Mouse (Mus musculus) heart, postnatal 10 days (tissue): ENCODE results near the gene Casc3. TPM values are rescaled to one million over a fixed set of nuclear protein-coding genes. Genes with fewer than 3 reads are reported as not detected.

Source experiments
- DNase-seq, 2 experiments: peaks; one replicate each; pipeline ENCODE4 v3.0.0; 2021
- intact Hi-C: fragments of 180-260 bp; cut with DNase I; formaldehyde crosslinking; loops from one replicate; pipeline ENCODE4 v1.15.1; 2025
- total RNA-seq, 2 experiments: library from RNA; stranded (reverse); gene quantifications; 2 replicates each; pipeline ENCODE4 v1.2.3; 2021

Casc3 gene
- total RNA-seq, 2 experiments from 2014 or later = 29.0 to 29.7 TPM

DNA sequence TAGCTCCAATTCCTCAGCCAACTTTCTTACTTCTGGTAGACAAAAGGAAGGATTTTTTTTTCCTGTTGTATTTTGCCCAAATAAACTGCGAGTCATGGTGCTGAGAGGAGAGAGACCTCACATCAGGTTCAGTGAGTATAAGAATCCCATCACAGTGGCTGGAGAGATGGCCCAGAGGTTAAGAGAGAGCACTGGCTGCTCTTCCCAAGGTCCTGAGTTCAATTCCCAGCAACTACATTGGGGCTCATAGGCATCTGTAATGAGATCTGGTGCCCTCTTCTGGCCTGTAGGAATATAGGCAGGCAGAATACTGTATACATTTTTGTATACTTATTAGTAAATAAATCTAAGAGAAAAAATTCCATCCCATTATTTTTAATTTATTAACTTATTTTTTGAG lies 17.0 kb upstream of the Casc3 start:
- DNase-seq = peak in 1 of 2 experiments; percentile 20

DNA sequence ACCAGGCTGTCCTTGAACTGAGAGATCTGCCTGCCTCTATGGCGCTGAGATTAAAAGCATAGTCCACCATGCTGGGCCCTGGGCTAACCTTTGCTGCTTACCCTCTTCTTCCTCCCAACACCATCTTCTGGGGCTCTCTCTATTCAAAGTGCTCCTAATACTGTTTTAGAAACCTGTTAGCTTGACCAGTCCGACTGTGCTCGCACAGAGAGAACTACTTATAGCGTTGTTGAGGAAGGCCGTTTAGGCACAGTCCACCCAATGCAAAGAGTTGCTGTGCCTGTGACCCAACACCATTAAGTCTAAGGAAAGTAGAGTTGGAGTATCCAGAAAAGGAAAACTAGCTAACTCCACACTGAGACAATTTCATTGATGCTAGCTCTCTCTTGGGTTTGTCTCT lies 16.6 kb upstream of the Casc3 start:
- intact Hi-C loops = loop anchor here (1.0 kb wide), 1 partner anchor 41 kb away; no protein-coding TSS in a partner anchor
- peak in 1 of 2 experiments; percentile 34 for DNase-seq

More for the DNA sequence above, 17.0 kb upstream of the Casc3 start:
- intact Hi-C loops = loop anchor here (1.0 to 2.0 kb wide), 4 partner anchors 15 to 87 kb away; no protein-coding TSS in a partner anchor

- intact Hi-C loops = loop anchor here (1.0 kb wide), 1 partner anchor 41 kb away; no protein-coding TSS in a partner anchor
Observed at GRCm38 (mm10) chr11:98788550-98789218, 16.0 kb upstream of the Casc3 start.

DNA sequence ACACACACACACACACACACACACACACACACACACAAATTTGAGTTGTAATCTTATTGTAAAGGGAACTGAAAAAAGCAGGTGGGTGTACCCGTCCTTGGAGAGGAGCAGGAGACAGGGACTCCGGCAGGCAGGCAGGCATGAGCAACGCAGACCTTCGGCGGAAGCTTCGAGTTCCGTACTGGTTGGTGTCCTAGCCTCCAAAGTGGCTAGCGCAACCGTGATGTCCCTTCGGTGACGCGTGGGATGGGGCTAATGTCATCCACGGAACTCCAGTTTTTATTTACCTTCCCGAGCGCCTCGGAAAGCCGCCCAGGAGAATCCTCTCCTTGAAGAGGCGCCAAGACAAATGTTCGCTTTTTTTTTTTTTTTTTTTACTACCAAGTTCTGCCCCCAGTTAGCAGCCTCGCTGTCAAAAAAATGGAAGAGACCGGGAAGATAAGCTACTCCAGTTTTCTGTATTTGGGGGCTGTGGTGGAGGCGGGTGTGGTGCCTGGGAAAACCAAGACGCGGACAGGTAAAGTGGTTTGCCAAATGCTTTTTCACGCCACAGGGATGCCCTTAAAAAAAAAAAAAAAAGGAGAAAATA lies 15.4 kb upstream of the Casc3 start:
- intact Hi-C loops = no loop called here
- no peak for DNase-seq

More at GRCm38 (mm10) chr11:98788550-98789218, 16.0 kb upstream of the Casc3 start:
- peak; percentile 94 to 95 for DNase-seq

DNA sequence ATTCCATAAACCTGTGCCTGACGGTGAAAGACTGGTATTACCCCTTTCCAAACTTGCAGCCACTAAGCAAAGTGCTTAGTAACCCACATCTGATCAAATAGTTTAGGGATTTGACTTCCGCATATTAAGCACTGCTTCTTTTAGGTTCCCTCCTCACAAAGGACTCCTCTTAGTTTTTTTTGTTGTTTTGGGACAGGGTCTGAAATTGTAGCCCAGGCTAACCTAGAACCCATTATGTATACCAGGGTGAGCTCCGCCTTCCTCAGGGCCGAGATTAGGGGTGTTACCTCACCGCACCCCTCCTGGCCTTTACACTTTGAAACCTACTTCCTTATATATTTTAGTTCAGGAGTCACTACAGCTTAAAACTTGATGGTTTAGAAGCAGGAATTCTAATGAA lies 14.9 kb upstream of the Casc3 start:
- DNase-seq = no peak
- intact Hi-C loops = no loop called here

GRCm38 (mm10) chr11:98790631-98791205 lies 14.0 kb upstream of the Casc3 start:
- intact Hi-C loops = no loop called here
- DNase-seq = no peak

- intact Hi-C loops = no loop called here
- no peak for DNase-seq
Observed at GRCm38 (mm10) chr11:98791448-98791847, 13.3 kb upstream of the Casc3 start.

GRCm38 (mm10) chr11:98792081-98792480 lies 12.6 kb upstream of the Casc3 start:
- intact Hi-C loops = loop anchor here (2.0 kb wide), 1 partner anchor 15 kb away; no protein-coding TSS in a partner anchor
- DNase-seq = no peak

DNA sequence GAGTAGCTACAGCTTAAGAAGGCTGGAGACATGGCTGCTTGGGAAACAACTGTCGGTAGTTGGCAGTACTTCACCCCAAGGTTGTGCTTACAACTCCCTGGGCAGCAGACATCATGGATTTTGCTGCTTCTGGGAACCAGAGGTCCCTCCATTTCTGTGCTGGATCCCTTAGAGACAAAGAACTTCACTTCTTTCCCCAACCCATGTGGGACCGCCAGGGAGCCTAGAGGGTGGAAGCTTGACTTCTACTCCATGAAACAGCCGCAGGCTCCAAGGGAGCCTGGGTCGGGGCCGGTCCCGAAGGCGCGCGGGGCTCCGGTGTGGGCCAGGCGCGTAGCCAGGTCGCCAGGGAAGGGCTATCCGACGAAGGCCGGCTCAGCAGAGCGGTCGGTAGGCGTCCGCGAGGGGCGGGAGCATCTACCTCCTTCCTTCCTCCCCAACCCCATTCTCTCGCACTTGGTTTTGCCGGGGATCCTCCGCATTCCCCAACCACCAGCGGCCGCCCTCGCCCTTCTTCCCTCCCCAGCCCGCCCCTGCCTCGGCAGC lies 10.2 kb upstream of the Casc3 start:
- peak; percentile 85 to 86 for DNase-seq
- intact Hi-C loops = no loop called here

GRCm38 (mm10) chr11:98795015-98795713 lies 9.5 kb upstream of the Casc3 start, which contains the start of gene Msl1:
Gene Msl1, plus strand, starts transcription at chr11:98795516.
- intact Hi-C loops = no loop called here
- DNase-seq = peak; percentile 92 to 94

- peak in 1 of 2 experiments; percentile 71 for DNase-seq
Observed at GRCm38 (mm10) chr11:98795714-98796514, 8.8 kb upstream of the Casc3 start.

GRCm38 (mm10) chr11:98796515-98797216 lies 8.0 kb upstream of the Casc3 start:
- DNase-seq = peak; percentile 79 to 86
- intact Hi-C loops = no loop called here

More at GRCm38 (mm10) chr11:98795714-98796514, 8.8 kb upstream of the Casc3 start:
- intact Hi-C loops = no loop called here

- intact Hi-C loops = no loop called here
- peak; percentile 46 to 53 for DNase-seq
Observed at GRCm38 (mm10) chr11:98797306-98797705, 7.4 kb upstream of the Casc3 start.

- intact Hi-C loops = no loop called here
- DNase-seq = no peak
Observed at GRCm38 (mm10) chr11:98797909-98798308, 6.8 kb upstream of the Casc3 start.

DNA sequence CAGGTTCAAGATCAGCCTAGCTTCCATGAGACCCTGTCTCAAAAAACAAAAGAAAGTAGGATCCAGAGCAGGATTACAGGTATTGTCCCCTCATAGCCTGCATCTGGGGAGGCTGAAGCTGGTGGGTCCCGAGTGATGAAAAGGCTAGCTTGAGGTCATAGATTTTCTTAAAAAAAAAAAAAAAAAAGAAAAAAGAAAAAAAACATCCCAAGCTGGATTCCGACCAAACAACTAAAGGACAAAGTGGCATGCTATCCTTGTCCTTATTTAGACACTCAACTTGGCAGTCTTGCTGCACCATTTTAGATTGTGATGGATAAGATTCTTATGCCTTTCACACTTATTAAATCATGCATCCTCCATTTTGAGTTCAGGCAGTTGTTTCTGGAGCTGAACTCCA lies 3.7 kb downstream of the Casc3 start:
- no peak for DNase-seq
- intact Hi-C loops = no loop called here

DNA sequence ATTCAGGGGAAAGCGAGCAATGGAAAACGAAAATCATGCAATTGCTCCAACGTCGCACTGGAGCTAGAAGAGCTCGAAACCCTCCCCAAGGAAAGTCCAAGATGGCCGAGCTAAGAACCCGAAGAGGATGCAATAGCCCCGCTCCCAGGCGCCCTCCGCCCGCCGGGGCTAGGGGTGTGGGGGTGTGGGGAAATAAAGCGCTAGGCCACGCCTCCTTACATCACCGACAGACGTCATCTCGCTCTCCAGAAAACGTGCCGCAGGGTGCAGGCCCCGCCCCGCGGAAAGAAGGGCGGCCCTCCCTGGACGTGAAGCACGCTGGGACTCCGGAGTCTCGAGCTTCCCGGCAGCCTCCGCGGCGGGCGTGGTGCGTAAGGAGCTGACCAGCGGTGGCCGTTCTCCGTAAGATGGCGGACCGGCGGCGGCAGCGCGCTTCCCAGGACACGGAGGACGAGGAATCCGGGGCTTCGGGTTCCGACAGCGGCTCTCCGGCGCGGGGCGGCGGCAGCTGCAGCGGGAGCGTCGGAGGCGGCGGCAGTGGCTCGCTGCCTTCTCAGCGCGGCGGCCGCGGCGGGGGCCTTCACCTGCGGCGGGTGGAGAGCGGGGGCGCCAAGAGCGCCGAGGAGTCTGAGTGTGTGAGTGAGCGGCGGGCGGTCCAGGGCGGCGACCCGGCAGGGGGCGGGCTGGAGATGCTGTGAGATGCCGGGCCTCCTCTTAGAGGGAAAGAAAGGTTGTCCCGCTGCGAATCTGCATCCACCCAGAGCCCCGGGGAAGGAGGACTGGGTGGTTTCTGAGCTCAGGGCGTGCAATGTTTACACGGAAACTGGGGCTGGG lies 5.0 kb downstream of the Casc3 start:
- intact Hi-C loops = loop anchor here (2.0 kb wide), 1 partner anchor 19 kb away; no protein-coding TSS in a partner anchor
- DNase-seq = peak; percentile 99

DNA sequence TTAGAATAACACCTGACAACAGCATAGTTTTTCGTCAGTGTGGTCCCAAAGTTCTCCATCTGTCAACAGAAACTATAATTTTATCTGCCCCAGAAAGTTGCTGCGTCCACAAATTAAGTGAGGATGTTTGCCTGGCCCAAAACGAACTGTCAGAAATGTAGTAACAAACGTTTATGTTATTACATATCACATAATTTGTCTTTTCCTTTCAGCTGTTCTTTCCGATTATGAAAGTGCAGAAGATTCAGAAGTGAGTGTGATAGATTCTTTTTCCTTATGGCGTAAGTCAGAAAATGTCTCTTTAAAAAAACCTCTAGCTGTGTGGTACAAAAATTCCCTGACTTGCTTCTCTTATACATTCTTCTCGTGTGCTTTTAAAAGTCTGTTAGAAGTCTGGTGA lies 6.0 kb downstream of the Casc3 start:
- DNase-seq = no peak
- intact Hi-C loops = loop anchor here (2.0 kb wide), 1 partner anchor 18 kb away; no protein-coding TSS in a partner anchor

GRCm38 (mm10) chr11:98816706-98817239 lies 12.1 kb downstream of the Casc3 start:
- DNase-seq = no peak
- intact Hi-C loops = no loop called here
